Mouse (Mus musculus): Measurements from ENCODE around the gene Olfml3. TPM values are rescaled to one million over a fixed set of nuclear protein-coding genes. Genes with fewer than 3 reads are reported as not detected.

The Olfml3 gene
- polyA plus RNA-seq (2014; fragmentation: Nextera tagmentation; extraction: Ambion mirVana): 66.6 and 79.3 TPM in 2 replicates

GRCm38 (mm10) chr3:103737778-103738571 lies at the start of gene Olfml3:
Gene Olfml3, minus strand, starts transcription at chr3:103738001.
- no peaks in the 10 kb centered on the region for H3K9me3 ChIP-seq (ENCODE audit: control insufficient read depth, low read length)
- H3K4me3 ChIP-seq (ENCODE audit: low read depth, low read length): peak within 1 kb of the TSS; percentile 37
- 2% methylated on average over 18 of the region's 18 CpGs for WGBS

GRCm38 (mm10) chr3:103787225-103787624 lies 49.4 kb upstream of the Olfml3 start:
- no peak overlapping the region for H3K27ac ChIP-seq (ENCODE audit: low read depth)
- DNase-seq (ENCODE audit: low spot score) (no peak), ATAC-seq (replicated peaks; ENCODE audit: low FRiP score, low TSS enrichment, low read depth) (no peak)
- WGBS: 72% methylated on average over 7 of the region's 7 CpGs
- H3K27me3 ChIP-seq (replicated peaks; ENCODE audit: control insufficient read depth, insufficient read depth, low read length): no peaks in the 10 kb centered on the region
- no peaks in the 10 kb centered on the region for H3K9me3 ChIP-seq (ENCODE audit: control insufficient read depth, low read length)
- no peak overlapping the region for H3K4me2 ChIP-seq (ENCODE audit: low read length)
- H3K4me3 ChIP-seq (ENCODE audit: low read depth, low read length): no peak overlapping the region
- H3K4me1 ChIP-seq (replicated peaks; ENCODE audit: control insufficient read depth, insufficient read depth, low read length): peaks cover 25% of the 10 kb centered on the region
- no peaks in the 10 kb centered on the region for H3K36me3 ChIP-seq (ENCODE audit: control insufficient read depth, insufficient read depth, low read length)
- no peak overlapping the region for H3K9ac ChIP-seq (ENCODE audit: low read length)

More at GRCm38 (mm10) chr3:103737778-103738571, at the start of gene Olfml3:
- Histone ChIP-seq H3K27me3 (replicated peaks; ENCODE audit: control insufficient read depth, insufficient read depth, low read length) (no peaks in the 10 kb centered on the region), H3K36me3 (ENCODE audit: control insufficient read depth, insufficient read depth, low read length) (peaks cover 12% of the 10 kb centered on the region), H3K4me1 (replicated peaks; ENCODE audit: control insufficient read depth, insufficient read depth, low read length) (peaks cover 43% of the 10 kb centered on the region), H3K9ac (ENCODE audit: low read length) (peak within 1 kb of the TSS; percentile 49), H3K27ac (ENCODE audit: low read depth) (peak within 1 kb of the TSS; percentile 98), H3K4me2 (ENCODE audit: low read length) (peak within 1 kb of the TSS; percentile 69)
- ATAC-seq (replicated peaks; ENCODE audit: low FRiP score, low TSS enrichment, low read depth) (peak; percentile 90), DNase-seq (ENCODE audit: low spot score) (peak; percentile 97)

GRCm38 (mm10) chr3:103782844-103783609 lies 45.2 kb upstream of the Olfml3 start:
- ATAC-seq (replicated peaks; ENCODE audit: low FRiP score, low TSS enrichment, low read depth) (peak; percentile 71; the same call in 1 of the 2 replicates), DNase-seq (ENCODE audit: low spot score) (no peak)
- Histone ChIP-seq H3K4me1 (replicated peaks; ENCODE audit: control insufficient read depth, insufficient read depth, low read length) (peaks cover 8% of the 10 kb centered on the region), H3K9me3 (ENCODE audit: control insufficient read depth, low read length) (no peaks in the 10 kb centered on the region), H3K27me3 (replicated peaks; ENCODE audit: control insufficient read depth, insufficient read depth, low read length) (no peaks in the 10 kb centered on the region), H3K4me2 (ENCODE audit: low read length) (no peak overlapping the region), H3K27ac (ENCODE audit: low read depth) (no peak overlapping the region), H3K9ac (ENCODE audit: low read length) (no peak overlapping the region), H3K36me3 (ENCODE audit: control insufficient read depth, insufficient read depth, low read length) (peaks cover 1% of the 10 kb centered on the region; the same call in 1 of the 2 replicates), H3K4me3 (ENCODE audit: low read depth, low read length) (no peak overlapping the region)
- WGBS: 72% methylated on average over 4 of the region's 4 CpGs

GRCm38 (mm10) chr3:103780777-103781176 lies 43.0 kb upstream of the Olfml3 start:
- H3K4me3 ChIP-seq (ENCODE audit: low read depth, low read length): no peak overlapping the region
- peaks cover 16% of the 10 kb centered on the region for H3K36me3 ChIP-seq (ENCODE audit: control insufficient read depth, insufficient read depth, low read length)
- no peak for ATAC-seq (replicated peaks; ENCODE audit: low FRiP score, low TSS enrichment, low read depth)
- no peak overlapping the region for H3K9ac ChIP-seq (ENCODE audit: low read length)
- H3K27ac ChIP-seq (ENCODE audit: low read depth): no peak overlapping the region
- no peak overlapping the region for H3K4me2 ChIP-seq (ENCODE audit: low read length)
- 83% methylated on average over 5 of the region's 5 CpGs for WGBS
- no peak for DNase-seq (ENCODE audit: low spot score)
- peaks cover 8% of the 10 kb centered on the region for H3K4me1 ChIP-seq (replicated peaks; ENCODE audit: control insufficient read depth, insufficient read depth, low read length)
- no peaks in the 10 kb centered on the region for H3K27me3 ChIP-seq (replicated peaks; ENCODE audit: control insufficient read depth, insufficient read depth, low read length)
- H3K9me3 ChIP-seq (ENCODE audit: control insufficient read depth, low read length): no peaks in the 10 kb centered on the region

- Histone ChIP-seq H3K36me3 (ENCODE audit: control insufficient read depth, insufficient read depth, low read length) (peaks cover 21% of the 10 kb centered on the region), H3K27ac (ENCODE audit: low read depth) (no peak overlapping the region), H3K4me2 (ENCODE audit: low read length) (no peak overlapping the region), H3K9ac (ENCODE audit: low read length) (no peak overlapping the region), H3K27me3 (replicated peaks; ENCODE audit: control insufficient read depth, insufficient read depth, low read length) (no peaks in the 10 kb centered on the region), H3K4me3 (ENCODE audit: low read depth, low read length) (no peak overlapping the region), H3K9me3 (ENCODE audit: control insufficient read depth, low read length) (no peaks in the 10 kb centered on the region), H3K4me1 (replicated peaks; ENCODE audit: control insufficient read depth, insufficient read depth, low read length) (peaks cover 7% of the 10 kb centered on the region)
- DNase-seq (ENCODE audit: low spot score) (no peak), ATAC-seq (replicated peaks; ENCODE audit: low FRiP score, low TSS enrichment, low read depth) (no peak)
- 93% methylated on average over 3 of the region's 3 CpGs for WGBS
These were observed 42.5 kb upstream of the Olfml3 start for GRCm38 (mm10) chr3:103780271-103780670.

- Histone ChIP-seq H3K4me2 (ENCODE audit: low read length) (no peak overlapping the region), H3K9me3 (ENCODE audit: control insufficient read depth, low read length) (no peaks in the 10 kb centered on the region), H3K4me1 (replicated peaks; ENCODE audit: control insufficient read depth, insufficient read depth, low read length) (peaks cover 4% of the 10 kb centered on the region; the same call in 1 of the 2 replicates), H3K4me3 (ENCODE audit: low read depth, low read length) (no peak overlapping the region), H3K36me3 (ENCODE audit: control insufficient read depth, insufficient read depth, low read length) (peaks cover 21% of the 10 kb centered on the region), H3K27me3 (replicated peaks; ENCODE audit: control insufficient read depth, insufficient read depth, low read length) (no peaks in the 10 kb centered on the region), H3K27ac (ENCODE audit: low read depth) (no peak overlapping the region), H3K9ac (ENCODE audit: low read length) (no peak overlapping the region)
- WGBS: 89% methylated on average over 7 of the region's 7 CpGs
- ATAC-seq (replicated peaks; ENCODE audit: low FRiP score, low TSS enrichment, low read depth): no peak
- DNase-seq (ENCODE audit: low spot score): no peak
These were observed 41.4 kb upstream of the Olfml3 start for GRCm38 (mm10) chr3:103779183-103779582.

- H3K9me3 ChIP-seq (ENCODE audit: control insufficient read depth, low read length): no peaks in the 10 kb centered on the region
- 81% methylated on average over 6 of the region's 6 CpGs for WGBS
- peaks cover 3% of the 10 kb centered on the region; the same call in 1 of the 2 replicates for H3K4me1 ChIP-seq (replicated peaks; ENCODE audit: control insufficient read depth, insufficient read depth, low read length)
- no peak overlapping the region for H3K4me2 ChIP-seq (ENCODE audit: low read length)
- no peak overlapping the region for H3K4me3 ChIP-seq (ENCODE audit: low read depth, low read length)
- H3K36me3 ChIP-seq (ENCODE audit: control insufficient read depth, insufficient read depth, low read length): peaks cover 21% of the 10 kb centered on the region
- no peak overlapping the region for H3K9ac ChIP-seq (ENCODE audit: low read length)
- DNase-seq (ENCODE audit: low spot score) (no peak), ATAC-seq (replicated peaks; ENCODE audit: low FRiP score, low TSS enrichment, low read depth) (no peak)
- no peaks in the 10 kb centered on the region for H3K27me3 ChIP-seq (replicated peaks; ENCODE audit: control insufficient read depth, insufficient read depth, low read length)
- no peak overlapping the region for H3K27ac ChIP-seq (ENCODE audit: low read depth)
These were observed 40.9 kb upstream of the Olfml3 start for GRCm38 (mm10) chr3:103778660-103779059.

- H3K27me3 ChIP-seq (replicated peaks; ENCODE audit: control insufficient read depth, insufficient read depth, low read length): no peaks in the 10 kb centered on the region
- no peak for ATAC-seq (replicated peaks; ENCODE audit: low FRiP score, low TSS enrichment, low read depth)
- H3K27ac ChIP-seq (ENCODE audit: low read depth): no peak overlapping the region
- 90% methylated on average over 11 of the region's 11 CpGs for WGBS
- no peak overlapping the region for H3K9ac ChIP-seq (ENCODE audit: low read length)
- H3K4me1 ChIP-seq (replicated peaks; ENCODE audit: control insufficient read depth, insufficient read depth, low read length): no peaks in the 10 kb centered on the region
- H3K9me3 ChIP-seq (ENCODE audit: control insufficient read depth, low read length): no peaks in the 10 kb centered on the region
- no peak for DNase-seq (ENCODE audit: low spot score)
- peaks cover 23% of the 10 kb centered on the region for H3K36me3 ChIP-seq (ENCODE audit: control insufficient read depth, insufficient read depth, low read length)
- no peak overlapping the region for H3K4me3 ChIP-seq (ENCODE audit: low read depth, low read length)
- no peak overlapping the region for H3K4me2 ChIP-seq (ENCODE audit: low read length)
These were observed 40.1 kb upstream of the Olfml3 start for GRCm38 (mm10) chr3:103777940-103778339.

Measured in intestine, embryonic 14.5 days (tissue).